Mouse (Mus musculus): ENCODE measurements at regions not wholly inside any gene's neighbourhood (a gene's known extent, or its start where the extent isn't known, plus 50 kb on each side); places are given as distances from the start of the nearest gene placed in this dataset.
"Not testable (repeated sequence)": the region's sequence is repeated elsewhere in the genome, so short reads cannot be mapped to it uniquely, and the experiment has no call there.

DNA sequence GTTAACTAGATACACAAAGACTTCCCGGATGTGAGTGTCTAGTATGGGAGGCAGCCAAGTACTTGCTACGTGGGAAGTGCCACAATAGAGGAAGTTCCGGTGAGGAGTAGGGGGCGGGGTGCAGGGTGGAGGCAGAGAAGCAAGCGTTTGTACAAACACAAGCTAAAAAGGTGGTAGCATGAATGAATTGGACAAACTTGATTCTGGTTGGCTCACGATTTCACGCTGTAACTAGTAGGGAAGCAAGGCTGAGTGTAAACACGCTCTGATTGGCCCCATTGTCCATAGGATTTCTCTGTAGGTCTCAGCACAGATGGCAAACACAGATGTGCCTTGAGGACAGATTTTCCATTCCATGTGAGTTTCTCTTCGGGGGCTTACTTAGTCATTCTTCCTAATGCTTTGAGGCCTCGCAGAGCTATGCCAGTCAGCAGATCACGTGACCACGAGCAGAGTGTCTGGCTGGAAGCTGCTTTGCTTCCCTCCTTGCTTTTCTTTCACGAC is 76.6 kb upstream of the Ptgfr start:
- Histone ChIP-seq H3K4me2 (replicated peaks; ENCODE audit: low read depth) (0 out of 2 replicates have a peak overlapping the region, but pooled peaks have one; percentile 14), H3K9me3 (ENCODE audit: control insufficient read depth, low read length) (no peaks in the 10 kb centered on the region), H3K36me3 (ENCODE audit: control insufficient read depth, insufficient read depth, low read length) (no peaks in the 10 kb centered on the region), H3K9ac (ENCODE audit: low read length) (no peak overlapping the region), H3K4me3 (ENCODE audit: low read depth, low read length) (no peak overlapping the region), H3K27ac (replicated peaks) (no peak overlapping the region), H3K4me1 (replicated peaks; ENCODE audit: control insufficient read depth, insufficient read depth) (no peaks in the 10 kb centered on the region), H3K27me3 (ENCODE audit: control insufficient read depth, insufficient read depth, low read length) (no peaks in the 10 kb centered on the region)
- TF ChIP-seq EP300 (optimal IDR thresholded peaks at IDR 0.05) (no peak), CTCF (IDR thresholded peaks at IDR 0.05; ENCODE audit: low read depth) (no peak)
- ATAC-seq (ENCODE audit: low FRiP score, low TSS enrichment) (peak; percentile 74), DNase-seq (ENCODE audit: low spot score) (peak; percentile 41)
- 44% methylated on average over 13 of the region's 13 CpGs for WGBS

DNA sequence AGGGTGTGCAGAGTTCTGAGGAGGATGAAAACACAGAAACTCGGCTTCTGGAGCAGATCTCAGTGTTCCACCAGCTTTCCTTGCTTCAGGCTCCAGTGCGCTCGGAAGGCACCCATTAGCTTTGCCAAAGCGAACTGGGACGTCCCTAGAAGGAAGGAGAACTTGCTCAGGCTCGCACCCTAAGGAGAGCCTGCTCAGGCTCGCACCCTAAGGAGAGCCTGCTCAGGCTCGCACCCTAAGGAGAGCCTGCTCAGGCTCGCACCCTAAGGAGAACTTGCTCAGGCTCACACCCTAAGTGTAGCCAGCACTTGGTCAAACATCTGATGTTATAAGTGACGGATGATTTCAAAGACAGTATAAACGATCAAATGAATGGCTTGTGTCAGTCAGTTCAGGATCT is 74.9 kb upstream of the Ptgfr start:
- 0 out of 2 replicates have a peak overlapping the region, but pooled peaks have one; percentile 17 for H3K4me2 ChIP-seq (replicated peaks; ENCODE audit: low read depth)
- H3K4me3 ChIP-seq (ENCODE audit: low read depth, low read length); DNase-seq (ENCODE audit: low spot score); H3K36me3 ChIP-seq (ENCODE audit: control insufficient read depth, insufficient read depth, low read length); H3K9ac ChIP-seq (ENCODE audit: low read length); H3K9me3 ChIP-seq (ENCODE audit: control insufficient read depth, low read length); H3K27me3 ChIP-seq (ENCODE audit: control insufficient read depth, insufficient read depth, low read length); H3K4me1 ChIP-seq (replicated peaks; ENCODE audit: control insufficient read depth, insufficient read depth); H3K27ac ChIP-seq (replicated peaks): not testable (repeated sequence)
- 54% methylated on average over 11 of the region's 11 CpGs for WGBS
- ATAC-seq (ENCODE audit: low FRiP score, low TSS enrichment): 0 out of 2 replicates have a peak, but pooled peaks have one; percentile 42

DNA sequence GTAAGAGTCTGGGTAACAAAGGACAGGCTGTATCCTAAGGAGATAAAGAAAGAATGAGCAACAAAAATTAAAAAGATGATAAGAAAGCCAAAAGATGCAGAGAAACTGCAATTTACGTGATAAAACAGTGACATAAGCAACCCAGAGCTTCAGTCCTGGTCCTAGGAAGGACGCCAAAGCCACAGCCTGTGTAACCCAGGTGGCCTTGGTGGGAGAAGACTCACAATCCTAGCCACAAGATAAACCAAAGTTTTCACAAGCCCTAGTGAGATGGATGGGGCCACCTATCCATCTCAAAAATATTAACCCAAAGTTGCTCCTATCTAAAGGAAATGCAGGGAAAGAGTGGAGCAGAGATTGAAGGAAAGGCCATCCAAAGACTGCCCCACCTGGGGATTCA is 73.4 kb upstream of the Ptgfr start:
- Histone ChIP-seq H3K27me3 (ENCODE audit: control insufficient read depth, insufficient read depth, low read length) (no peaks in the 10 kb centered on the region), H3K27ac (replicated peaks) (no peak overlapping the region), H3K9ac (ENCODE audit: low read length) (no peak overlapping the region), H3K36me3 (ENCODE audit: control insufficient read depth, insufficient read depth, low read length) (no peaks in the 10 kb centered on the region), H3K4me3 (ENCODE audit: low read depth, low read length) (no peak overlapping the region), H3K4me2 (replicated peaks; ENCODE audit: low read depth) (no peak overlapping the region), H3K4me1 (replicated peaks; ENCODE audit: control insufficient read depth, insufficient read depth) (no peaks in the 10 kb centered on the region), H3K9me3 (ENCODE audit: control insufficient read depth, low read length) (no peaks in the 10 kb centered on the region)
- ATAC-seq (ENCODE audit: low FRiP score, low TSS enrichment) (no peak), DNase-seq (ENCODE audit: low spot score) (no peak)
- no peak for TF ChIP-seq EP300 (optimal IDR thresholded peaks at IDR 0.05)
- TF ChIP-seq CTCF (IDR thresholded peaks at IDR 0.05; ENCODE audit: low read depth): no peak
- WGBS: 88% methylated on average over 2 of the region's 2 CpGs

DNA sequence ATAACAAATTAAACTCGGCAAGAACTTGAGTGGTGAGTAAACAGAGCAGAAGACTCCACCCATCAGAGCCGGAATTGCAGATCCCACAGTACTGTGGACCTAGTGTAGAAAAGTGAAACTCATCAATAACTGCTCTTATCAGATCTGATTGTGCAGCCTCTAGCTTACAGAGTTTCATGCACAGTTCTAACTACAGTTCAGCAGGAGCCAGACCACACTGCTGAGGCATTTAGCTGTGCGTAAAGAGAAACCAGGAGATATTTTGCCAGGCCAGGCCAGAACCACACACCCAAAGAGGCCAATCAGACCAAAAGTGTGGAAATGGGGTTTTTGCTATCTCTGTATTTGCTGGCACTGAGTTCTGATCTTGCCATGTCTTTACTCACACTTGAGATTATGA is 71.9 kb upstream of the Ptgfr start:
- 32% methylated on average over 3 of the region's 3 CpGs for WGBS
- H3K27ac ChIP-seq (replicated peaks): no peak overlapping the region
- DNase-seq (ENCODE audit: low spot score): no peak

DNA sequence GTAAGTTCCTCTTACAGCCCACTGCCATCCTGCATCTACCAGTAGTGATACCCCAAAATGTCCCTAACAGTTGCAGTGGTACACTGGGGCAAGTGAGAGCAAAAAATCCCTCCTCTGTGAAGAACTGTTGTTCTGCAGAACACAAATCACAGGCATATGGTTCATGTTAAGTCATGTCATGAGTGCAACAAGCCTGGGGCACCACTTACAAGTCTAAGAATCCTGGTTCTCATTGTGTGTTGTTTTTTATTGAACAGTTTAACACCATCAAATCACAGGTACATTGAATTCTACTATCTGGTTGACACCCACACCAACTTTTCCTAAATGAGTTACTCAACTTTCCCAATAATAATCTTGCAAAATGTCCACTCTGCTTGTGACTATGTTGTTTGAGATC is 71.5 kb upstream of the Ptgfr start:
- Histone ChIP-seq H3K36me3 (ENCODE audit: control insufficient read depth, insufficient read depth, low read length) (no peaks in the 10 kb centered on the region), H3K4me3 (ENCODE audit: low read depth, low read length) (no peak overlapping the region), H3K4me2 (replicated peaks; ENCODE audit: low read depth) (no peak overlapping the region), H3K27me3 (ENCODE audit: control insufficient read depth, insufficient read depth, low read length) (no peaks in the 10 kb centered on the region), H3K9ac (ENCODE audit: low read length) (no peak overlapping the region), H3K27ac (replicated peaks) (no peak overlapping the region), H3K9me3 (ENCODE audit: control insufficient read depth, low read length) (no peaks in the 10 kb centered on the region), H3K4me1 (replicated peaks; ENCODE audit: control insufficient read depth, insufficient read depth) (no peaks in the 10 kb centered on the region)
- no peak for TF ChIP-seq EP300 (optimal IDR thresholded peaks at IDR 0.05)
- TF ChIP-seq CTCF (IDR thresholded peaks at IDR 0.05; ENCODE audit: low read depth): no peak
- ATAC-seq (ENCODE audit: low FRiP score, low TSS enrichment) (no peak), DNase-seq (ENCODE audit: low spot score) (no peak)

More for the DNA sequence above, 71.9 kb upstream of the Ptgfr start:
- Histone ChIP-seq H3K4me2 (replicated peaks; ENCODE audit: low read depth) (no peak overlapping the region), H3K36me3 (ENCODE audit: control insufficient read depth, insufficient read depth, low read length) (no peaks in the 10 kb centered on the region), H3K4me3 (ENCODE audit: low read depth, low read length) (no peak overlapping the region), H3K27me3 (ENCODE audit: control insufficient read depth, insufficient read depth, low read length) (no peaks in the 10 kb centered on the region), H3K9ac (ENCODE audit: low read length) (no peak overlapping the region), H3K4me1 (replicated peaks; ENCODE audit: control insufficient read depth, insufficient read depth) (no peaks in the 10 kb centered on the region), H3K9me3 (ENCODE audit: control insufficient read depth, low read length) (no peaks in the 10 kb centered on the region)
- TF ChIP-seq CTCF (IDR thresholded peaks at IDR 0.05; ENCODE audit: low read depth) (no peak), EP300 (optimal IDR thresholded peaks at IDR 0.05) (no peak)
- no peak for ATAC-seq (ENCODE audit: low FRiP score, low TSS enrichment)

DNA sequence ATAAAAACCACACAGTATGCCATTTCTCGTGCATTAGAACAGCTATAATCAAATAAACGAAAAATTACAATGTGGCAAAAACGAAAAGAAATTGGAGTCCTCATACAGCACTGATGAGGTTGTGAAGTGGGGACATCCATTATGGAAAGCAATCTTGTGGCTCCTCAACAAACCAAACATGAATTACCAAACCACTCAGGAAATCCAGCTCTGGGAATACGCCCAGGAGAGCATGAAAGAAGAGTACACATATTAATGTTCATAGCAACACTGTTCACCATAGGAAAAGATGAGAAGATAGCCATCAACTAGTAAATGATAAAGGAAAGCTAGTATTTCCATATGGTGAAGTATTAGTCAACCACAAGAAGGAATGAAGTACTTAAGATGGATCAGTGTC is 68.3 kb upstream of the Ptgfr start:
- DNase-seq (ENCODE audit: low spot score) (no peak), ATAC-seq (ENCODE audit: low FRiP score, low TSS enrichment) (no peak)
- no peak overlapping the region for H3K27ac ChIP-seq (replicated peaks)
- no peaks in the 10 kb centered on the region for H3K9me3 ChIP-seq (ENCODE audit: control insufficient read depth, low read length)
- no peaks in the 10 kb centered on the region for H3K4me1 ChIP-seq (replicated peaks; ENCODE audit: control insufficient read depth, insufficient read depth)
- 89% methylated on average over 4 of the region's 4 CpGs for WGBS
- no peak overlapping the region for H3K9ac ChIP-seq (ENCODE audit: low read length)
- H3K4me3 ChIP-seq (ENCODE audit: low read depth, low read length): no peak overlapping the region
- H3K36me3 ChIP-seq (ENCODE audit: control insufficient read depth, insufficient read depth, low read length): no peaks in the 10 kb centered on the region
- H3K4me2 ChIP-seq (replicated peaks; ENCODE audit: low read depth): no peak overlapping the region
- TF ChIP-seq CTCF (IDR thresholded peaks at IDR 0.05; ENCODE audit: low read depth): no peak
- no peak for TF ChIP-seq EP300 (optimal IDR thresholded peaks at IDR 0.05)
- no peaks in the 10 kb centered on the region for H3K27me3 ChIP-seq (ENCODE audit: control insufficient read depth, insufficient read depth, low read length)

Measured in stomach, postnatal 0 days (tissue).